Mouse (Mus musculus): ENCODE data around the gene Olfr606.
"Not testable (repeated sequence)": the region's sequence is repeated elsewhere in the genome, so short reads cannot be mapped to it uniquely, and the experiment has no call there.

Olfr606 gene

DNA sequence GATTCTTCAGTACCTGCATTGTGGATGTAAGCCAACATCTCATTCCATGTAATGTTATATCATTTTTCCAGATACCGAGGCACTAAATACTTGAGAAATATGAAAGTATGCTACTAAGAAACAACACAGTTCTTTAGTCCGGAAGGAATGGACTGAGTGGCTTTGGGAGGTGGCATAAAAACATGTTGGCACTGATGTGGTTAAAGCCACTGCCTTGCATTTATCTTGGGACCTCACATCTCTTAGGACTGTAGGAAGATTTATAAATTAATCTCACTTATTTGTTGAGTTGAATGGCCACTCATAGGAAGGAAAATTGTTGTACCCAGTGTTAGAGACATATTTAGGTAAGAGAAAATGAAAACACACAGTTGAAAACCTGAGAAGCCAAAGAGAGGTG is at the start of gene Olfr606:
Gene Olfr606, plus strand, starts transcription at position 301 of the 400 bp plus-strand sequence.
- no peak for DNase-seq (ENCODE audit: low read depth, low spot score)

DNA sequence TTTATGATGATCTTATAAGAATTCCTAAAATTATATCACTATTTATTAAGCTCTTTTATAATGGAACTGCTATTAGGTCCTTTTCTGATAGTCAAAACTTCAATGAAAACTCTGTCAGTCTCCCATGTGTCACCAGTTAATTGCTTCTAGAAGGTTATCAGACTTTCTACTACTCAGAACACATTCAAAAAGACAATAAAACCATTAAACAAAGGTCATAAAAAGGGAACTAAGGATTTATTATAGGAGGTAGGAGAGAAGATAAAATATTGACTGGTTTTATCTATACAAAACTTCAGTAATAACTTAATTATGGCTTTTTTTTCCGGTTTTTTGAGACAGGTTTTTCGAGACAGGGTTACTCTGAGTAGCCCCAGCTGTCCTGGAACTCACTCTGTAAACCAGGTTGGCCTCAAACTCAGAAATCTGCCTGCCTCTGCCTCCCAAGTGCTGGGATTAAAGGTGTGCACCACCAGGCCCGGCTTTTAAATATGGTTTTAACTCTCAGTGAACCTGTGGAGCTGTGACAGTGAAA is 42.3 kb upstream of the Olfr606 start:
- DNase-seq (ENCODE audit: low read depth, low spot score), result not testable (repeated sequence)

DNA sequence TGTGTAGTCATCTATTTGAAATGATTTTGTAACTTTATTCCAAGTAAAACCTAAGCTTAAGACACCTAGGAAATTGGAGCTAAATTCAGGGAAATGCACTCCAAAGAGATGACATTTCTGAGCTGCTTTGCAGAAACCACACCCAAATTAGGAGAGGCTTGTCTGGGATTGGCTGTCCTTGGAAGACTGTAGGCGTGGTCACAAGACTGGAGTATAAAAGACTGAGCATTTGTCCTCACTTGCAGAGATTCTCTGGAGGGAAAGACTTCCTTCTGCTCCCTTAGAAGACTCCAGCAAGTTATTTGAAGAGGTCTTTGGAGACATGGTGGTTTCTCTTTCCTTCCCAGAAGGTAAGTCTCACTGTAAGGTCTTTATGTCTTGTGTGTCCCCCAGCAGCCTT is 34.1 kb upstream of the Olfr606 start, which contains the start of gene Usp17lc:
Gene Usp17lc, plus strand, starts transcription at position 301 of the 400 bp plus-strand sequence.
- not testable (repeated sequence) for DNase-seq (ENCODE audit: low read depth, low spot score)

DNA sequence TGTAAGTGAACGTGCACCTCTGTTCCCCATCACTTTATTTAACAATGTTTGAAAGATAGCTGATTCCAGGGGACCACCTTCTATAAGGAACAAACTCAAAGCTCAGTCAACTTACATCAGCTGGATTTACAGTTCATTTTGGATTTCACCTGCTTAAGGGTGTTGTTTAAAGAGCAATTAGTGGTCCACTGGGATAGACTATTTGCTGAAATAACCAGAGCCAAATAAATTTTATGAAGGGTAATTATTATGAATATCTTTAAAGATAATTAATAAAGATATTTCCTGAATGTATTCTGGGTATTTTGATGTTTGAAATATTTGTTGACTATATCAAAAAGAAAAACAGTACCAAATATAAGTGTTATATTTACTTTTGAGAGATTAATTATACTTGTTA is 3.5 kb upstream of the Olfr606 start, which contains the start of gene Olfr605:
Gene Olfr605, minus strand, starts transcription at position 101 of the 400 bp plus-strand sequence.
- DNase-seq (ENCODE audit: low read depth, low spot score), result no peak

DNA sequence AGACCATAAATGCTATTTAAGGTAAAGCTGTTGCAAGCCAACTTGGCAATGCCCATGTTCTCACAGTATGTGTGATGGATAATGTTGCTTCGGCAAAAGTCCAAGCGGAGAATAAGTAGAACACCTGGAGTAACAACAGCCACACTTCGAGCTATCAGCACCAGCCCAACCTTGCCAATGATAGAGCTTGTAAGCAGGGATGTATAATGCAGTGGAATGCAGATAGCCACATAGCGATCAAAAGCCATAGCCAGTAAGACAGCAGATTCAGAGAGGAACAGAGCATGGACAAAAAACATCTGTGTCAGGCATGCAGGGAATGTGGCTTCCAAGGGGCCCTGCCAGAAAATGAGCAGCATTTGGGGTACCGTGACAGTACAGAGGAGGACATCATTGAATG is 11.7 kb downstream of the Olfr606 start:
- DNase-seq (ENCODE audit: low read depth, low spot score), result no peak

DNA sequence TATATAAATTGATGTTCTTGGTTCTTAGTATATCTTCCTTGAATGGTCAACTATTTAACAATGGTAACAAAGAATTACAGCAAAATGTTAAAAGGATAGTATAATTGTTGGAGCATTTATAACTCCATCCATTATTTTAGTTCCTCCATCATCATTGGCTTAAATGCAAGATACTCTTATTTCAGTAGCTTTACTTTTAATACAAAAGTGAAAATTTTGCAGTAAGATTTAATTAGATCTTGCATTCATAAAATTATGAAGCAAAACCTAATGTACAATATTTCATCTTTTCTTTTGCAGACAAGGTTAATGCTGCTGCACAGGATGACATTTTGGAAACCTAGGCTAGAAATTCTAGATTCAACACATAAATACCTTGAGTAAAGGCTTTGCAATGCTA is 20.7 kb downstream of the Olfr606 start, which contains the start of gene Olfr608:
Gene Olfr608, plus strand, starts transcription at position 301 of the 400 bp plus-strand sequence.
- DNase-seq (ENCODE audit: low read depth, low spot score), result no peak

DNA sequence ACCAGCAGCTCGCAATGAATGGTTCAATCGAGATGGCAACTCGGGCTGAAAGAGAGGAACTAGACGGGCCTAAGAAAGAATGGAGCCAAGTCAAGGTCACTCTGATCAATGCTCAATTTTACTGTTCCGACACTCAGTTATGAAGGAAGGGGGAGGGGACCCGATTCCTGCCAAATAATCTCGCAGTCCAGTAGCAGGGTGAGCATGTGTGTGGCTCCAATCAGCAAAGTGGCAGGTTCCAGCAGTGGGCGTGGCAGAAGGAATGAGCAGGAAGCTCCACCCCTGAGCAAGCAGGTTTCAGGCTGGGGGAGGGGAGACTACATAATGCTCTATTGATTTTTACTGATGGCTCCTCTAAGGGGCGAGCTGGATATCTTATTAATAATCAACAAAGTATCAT is 28.3 kb downstream of the Olfr606 start:
- DNase-seq (ENCODE audit: low read depth, low spot score), result not testable (repeated sequence)

DNA sequence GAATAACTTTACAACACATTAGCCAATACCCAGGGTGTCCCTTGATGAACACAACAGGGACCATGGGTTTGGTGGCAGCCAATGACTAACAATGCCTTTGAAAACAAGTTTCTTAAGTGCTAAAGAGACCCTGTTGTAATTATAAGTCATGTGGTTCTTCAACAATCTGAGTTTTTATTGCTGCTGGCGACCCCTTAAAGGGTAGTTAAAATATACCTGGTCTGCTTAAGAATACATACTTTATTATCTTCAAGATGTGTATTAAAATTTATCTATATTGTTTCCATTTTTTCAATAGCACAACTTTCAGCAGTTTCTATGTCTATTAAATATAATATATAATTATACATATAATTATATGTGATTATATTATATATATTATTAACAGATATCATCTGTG is 49.1 kb downstream of the Olfr606 start, which contains the start of gene Olfr609:
Gene Olfr609, minus strand, starts transcription at position 101 of the 400 bp plus-strand sequence.
- DNase-seq (ENCODE audit: low read depth, low spot score), result no peak

Measured in A20 (cell line).